Mouse (Mus musculus): Measurements from ENCODE around the gene Plb1. TPM values are rescaled to one million over a fixed set of nuclear protein-coding genes. Genes with fewer than 3 reads are reported as not detected.
A peak's percentile ranks its signal among the peaks of the same experiment; 100 is the strongest.

Plb1 gene
- polyA plus RNA-seq, 1 experiment from 2014 or later: not detected

DNA sequence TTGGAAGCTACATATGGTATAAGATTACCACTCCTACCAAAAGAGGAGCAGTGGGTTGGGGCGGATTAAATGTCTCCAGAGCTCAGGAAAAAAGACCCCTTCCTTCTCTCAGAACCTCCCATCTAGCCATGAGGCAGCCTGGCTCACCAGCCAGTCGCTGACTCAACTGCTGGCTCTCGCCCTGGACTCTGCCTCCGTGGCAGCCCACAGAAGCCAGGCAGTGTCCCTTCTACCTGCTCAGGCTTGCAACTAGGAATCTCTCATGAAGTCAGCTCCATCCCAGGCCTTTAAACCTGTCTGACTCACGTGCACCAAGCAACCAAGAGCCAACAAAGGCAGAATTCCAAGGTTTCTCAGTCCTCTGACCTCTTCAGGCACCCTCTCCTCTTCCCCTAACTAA, 103.6 kb downstream of the Plb1 start:
- 81% methylated on average over 5 of the region's 5 CpGs for WGBS
- ATAC-seq (ENCODE audit: low read depth): no peak
- Histone ChIP-seq H3K9me3 (ENCODE audit: control insufficient read depth, low read length) (no peaks in the 10 kb centered on the region), H3K27ac (ENCODE audit: low read depth, low read length) (no peak overlapping the region), H3K27me3 (ENCODE audit: control insufficient read depth, insufficient read depth, low read length) (no peaks in the 10 kb centered on the region), H3K9ac (replicated peaks; ENCODE audit: low read depth, low read length) (no peak overlapping the region), H3K4me1 (ENCODE audit: control insufficient read depth, insufficient read depth, low read length) (no peaks in the 10 kb centered on the region), H3K4me3 (ENCODE audit: low read depth, low read length) (no peak overlapping the region), H3K36me3 (ENCODE audit: control insufficient read depth, insufficient read depth, low read length) (no peaks in the 10 kb centered on the region), H3K4me2 (ENCODE audit: low read depth, low read length) (no peak overlapping the region)

DNA sequence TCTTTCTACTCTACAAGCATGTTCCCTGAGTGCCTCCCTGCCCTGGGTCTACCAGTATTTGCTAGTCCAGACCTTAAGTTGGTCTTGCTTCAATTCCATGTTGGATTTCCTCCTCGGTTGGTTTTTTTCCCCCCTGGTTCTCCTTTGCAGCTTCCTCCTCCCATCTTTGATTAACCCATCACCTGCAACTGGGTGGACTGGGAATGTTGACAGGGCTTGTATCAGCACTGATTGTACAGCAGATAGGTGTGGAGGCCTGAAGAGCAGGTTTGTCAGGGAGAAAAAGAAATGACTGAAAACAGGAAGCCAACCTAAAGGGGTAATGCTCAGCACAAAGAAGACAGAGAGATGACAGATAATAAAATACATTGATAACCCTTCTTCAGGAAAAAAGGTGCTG, 104.8 kb downstream of the Plb1 start:
- Histone ChIP-seq H3K4me2 (ENCODE audit: low read depth, low read length) (no peak overlapping the region), H3K9ac (replicated peaks; ENCODE audit: low read depth, low read length) (no peak overlapping the region), H3K4me3 (ENCODE audit: low read depth, low read length) (no peak overlapping the region), H3K4me1 (ENCODE audit: control insufficient read depth, insufficient read depth, low read length) (no peaks in the 10 kb centered on the region), H3K27ac (ENCODE audit: low read depth, low read length) (no peak overlapping the region), H3K36me3 (ENCODE audit: control insufficient read depth, insufficient read depth, low read length) (no peaks in the 10 kb centered on the region), H3K9me3 (ENCODE audit: control insufficient read depth, low read length) (no peaks in the 10 kb centered on the region), H3K27me3 (ENCODE audit: control insufficient read depth, insufficient read depth, low read length) (no peaks in the 10 kb centered on the region)
- 85% methylated on average over 1 of the region's 1 CpGs for WGBS
- no peak for ATAC-seq (ENCODE audit: low read depth)

DNA sequence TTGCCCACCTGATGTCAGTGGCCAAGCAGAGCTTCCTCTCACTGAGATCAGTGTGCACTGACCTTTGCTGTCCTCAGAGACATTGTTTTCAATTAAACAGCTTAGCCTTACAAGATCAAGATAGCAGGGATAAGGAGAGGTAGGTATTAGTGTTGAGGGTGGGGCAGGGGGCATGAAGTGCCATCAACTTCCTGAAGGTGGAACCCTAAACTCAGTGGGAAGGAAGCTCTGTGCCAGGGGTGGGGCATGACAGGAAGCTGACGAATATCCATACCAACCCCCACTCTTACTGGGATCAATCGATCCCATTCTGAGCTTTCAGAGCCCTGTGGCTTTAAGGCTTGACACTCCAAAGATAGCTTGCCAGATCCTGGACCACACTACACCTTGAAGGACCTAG, 105.8 kb downstream of the Plb1 start:
- 51% methylated on average over 2 of the region's 2 CpGs for WGBS
- Histone ChIP-seq H3K36me3 (ENCODE audit: control insufficient read depth, insufficient read depth, low read length) (no peaks in the 10 kb centered on the region), H3K4me2 (ENCODE audit: low read depth, low read length) (no peak overlapping the region), H3K27me3 (ENCODE audit: control insufficient read depth, insufficient read depth, low read length) (no peaks in the 10 kb centered on the region), H3K4me3 (ENCODE audit: low read depth, low read length) (no peak overlapping the region), H3K27ac (ENCODE audit: low read depth, low read length) (no peak overlapping the region), H3K9me3 (ENCODE audit: control insufficient read depth, low read length) (no peaks in the 10 kb centered on the region), H3K9ac (replicated peaks; ENCODE audit: low read depth, low read length) (no peak overlapping the region), H3K4me1 (ENCODE audit: control insufficient read depth, insufficient read depth, low read length) (no peaks in the 10 kb centered on the region)
- ATAC-seq (ENCODE audit: low read depth): no peak

DNA sequence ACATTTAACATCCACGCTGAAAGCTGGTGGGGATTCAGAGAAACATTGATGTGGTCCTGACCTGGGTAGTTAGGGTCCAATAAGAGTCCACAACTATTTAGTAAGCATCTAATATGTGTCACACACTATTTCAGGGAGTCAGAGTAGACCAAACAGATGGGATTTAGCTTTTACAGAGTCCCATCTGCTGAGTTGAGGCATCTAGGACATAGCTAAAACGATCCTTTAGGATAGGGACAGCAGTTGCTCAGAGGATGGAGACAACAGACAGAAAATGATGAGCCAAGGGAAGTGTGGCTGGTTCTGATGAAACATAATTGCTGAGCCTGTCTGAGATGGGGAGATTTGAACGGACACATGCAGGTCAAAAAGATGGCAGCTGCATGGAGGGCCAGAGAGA, 106.3 kb downstream of the Plb1 start:
- H3K4me1 ChIP-seq (ENCODE audit: control insufficient read depth, insufficient read depth, low read length): no peaks in the 10 kb centered on the region
- 79% methylated on average over 3 of the region's 3 CpGs for WGBS
- no peak for ATAC-seq (ENCODE audit: low read depth)

DNA sequence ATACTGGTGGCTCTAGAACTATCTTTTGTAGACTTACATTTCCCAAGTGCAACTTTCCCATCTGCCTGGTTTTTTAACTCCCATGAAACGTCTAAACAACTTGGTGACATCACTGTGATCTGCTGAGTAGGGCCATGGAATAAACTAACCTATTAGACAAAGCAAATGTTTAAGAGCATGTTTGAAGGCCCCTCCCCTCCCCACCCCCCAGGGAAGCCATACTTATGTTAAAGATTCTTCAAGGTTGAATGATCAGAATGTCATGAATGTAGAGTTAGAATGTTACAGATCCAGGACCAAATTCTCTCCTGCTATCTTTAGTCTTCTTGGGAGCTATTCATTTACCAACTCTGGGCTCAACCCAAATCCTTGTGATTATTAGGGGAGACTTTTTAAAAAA, 107.7 kb downstream of the Plb1 start:
- H3K4me2 ChIP-seq (ENCODE audit: low read depth, low read length): no peak overlapping the region
- no peaks in the 10 kb centered on the region for H3K36me3 ChIP-seq (ENCODE audit: control insufficient read depth, insufficient read depth, low read length)
- no peak overlapping the region for H3K4me3 ChIP-seq (ENCODE audit: low read depth, low read length)
- 76% methylated on average over 1 of the region's 1 CpGs for WGBS
- no peaks in the 10 kb centered on the region for H3K9me3 ChIP-seq (ENCODE audit: control insufficient read depth, low read length)
- no peaks in the 10 kb centered on the region for H3K4me1 ChIP-seq (ENCODE audit: control insufficient read depth, insufficient read depth, low read length)
- no peaks in the 10 kb centered on the region for H3K27me3 ChIP-seq (ENCODE audit: control insufficient read depth, insufficient read depth, low read length)
- no peak overlapping the region for H3K9ac ChIP-seq (replicated peaks; ENCODE audit: low read depth, low read length)
- ATAC-seq (ENCODE audit: low read depth): no peak
- no peak overlapping the region for H3K27ac ChIP-seq (ENCODE audit: low read depth, low read length)

More for the DNA sequence above, 106.3 kb downstream of the Plb1 start:
- Histone ChIP-seq H3K9ac (replicated peaks; ENCODE audit: low read depth, low read length) (no peak overlapping the region), H3K9me3 (ENCODE audit: control insufficient read depth, low read length) (no peaks in the 10 kb centered on the region), H3K36me3 (ENCODE audit: control insufficient read depth, insufficient read depth, low read length) (no peaks in the 10 kb centered on the region), H3K27me3 (ENCODE audit: control insufficient read depth, insufficient read depth, low read length) (no peaks in the 10 kb centered on the region), H3K4me2 (ENCODE audit: low read depth, low read length) (no peak overlapping the region), H3K4me3 (ENCODE audit: low read depth, low read length) (no peak overlapping the region), H3K27ac (ENCODE audit: low read depth, low read length) (no peak overlapping the region)

DNA sequence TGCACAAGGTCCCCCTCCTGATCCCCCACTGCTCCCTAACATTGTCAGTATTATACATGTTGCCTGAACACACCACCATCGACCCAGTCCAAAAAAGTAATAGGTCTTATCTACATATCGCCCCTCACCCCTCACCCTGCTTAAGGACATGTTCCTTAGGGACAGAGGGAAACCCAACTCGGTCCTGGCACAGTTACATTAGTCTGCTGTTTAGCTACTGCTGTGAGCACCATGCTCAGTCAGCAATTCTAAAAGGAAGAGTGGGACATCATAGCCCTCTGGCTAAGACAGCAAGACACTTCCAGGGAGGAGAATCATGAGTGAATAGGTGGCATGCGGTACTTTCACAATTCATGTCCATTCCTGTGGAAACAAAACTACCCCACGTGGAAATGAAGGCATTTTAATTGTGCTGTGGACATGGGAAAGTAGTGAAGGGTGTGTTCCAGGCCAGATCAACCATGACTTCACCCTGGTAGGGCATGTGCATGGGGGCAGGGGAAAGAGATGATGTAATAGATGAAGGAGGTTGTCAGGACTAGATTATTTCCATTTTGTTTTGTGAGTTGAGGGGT, 110.3 kb downstream of the Plb1 start:
- Histone ChIP-seq H3K4me3 (ENCODE audit: low read depth, low read length) (no peak overlapping the region), H3K27ac (ENCODE audit: low read depth, low read length) (no peak overlapping the region), H3K9me3 (ENCODE audit: control insufficient read depth, low read length) (no peaks in the 10 kb centered on the region), H3K9ac (replicated peaks; ENCODE audit: low read depth, low read length) (no peak overlapping the region), H3K4me1 (ENCODE audit: control insufficient read depth, insufficient read depth, low read length) (no peaks in the 10 kb centered on the region), H3K27me3 (ENCODE audit: control insufficient read depth, insufficient read depth, low read length) (no peaks in the 10 kb centered on the region), H3K36me3 (ENCODE audit: control insufficient read depth, insufficient read depth, low read length) (no peaks in the 10 kb centered on the region), H3K4me2 (ENCODE audit: low read depth, low read length) (no peak overlapping the region)
- WGBS: 74% methylated on average over 5 of the region's 5 CpGs
- ATAC-seq (ENCODE audit: low read depth): no peak

DNA sequence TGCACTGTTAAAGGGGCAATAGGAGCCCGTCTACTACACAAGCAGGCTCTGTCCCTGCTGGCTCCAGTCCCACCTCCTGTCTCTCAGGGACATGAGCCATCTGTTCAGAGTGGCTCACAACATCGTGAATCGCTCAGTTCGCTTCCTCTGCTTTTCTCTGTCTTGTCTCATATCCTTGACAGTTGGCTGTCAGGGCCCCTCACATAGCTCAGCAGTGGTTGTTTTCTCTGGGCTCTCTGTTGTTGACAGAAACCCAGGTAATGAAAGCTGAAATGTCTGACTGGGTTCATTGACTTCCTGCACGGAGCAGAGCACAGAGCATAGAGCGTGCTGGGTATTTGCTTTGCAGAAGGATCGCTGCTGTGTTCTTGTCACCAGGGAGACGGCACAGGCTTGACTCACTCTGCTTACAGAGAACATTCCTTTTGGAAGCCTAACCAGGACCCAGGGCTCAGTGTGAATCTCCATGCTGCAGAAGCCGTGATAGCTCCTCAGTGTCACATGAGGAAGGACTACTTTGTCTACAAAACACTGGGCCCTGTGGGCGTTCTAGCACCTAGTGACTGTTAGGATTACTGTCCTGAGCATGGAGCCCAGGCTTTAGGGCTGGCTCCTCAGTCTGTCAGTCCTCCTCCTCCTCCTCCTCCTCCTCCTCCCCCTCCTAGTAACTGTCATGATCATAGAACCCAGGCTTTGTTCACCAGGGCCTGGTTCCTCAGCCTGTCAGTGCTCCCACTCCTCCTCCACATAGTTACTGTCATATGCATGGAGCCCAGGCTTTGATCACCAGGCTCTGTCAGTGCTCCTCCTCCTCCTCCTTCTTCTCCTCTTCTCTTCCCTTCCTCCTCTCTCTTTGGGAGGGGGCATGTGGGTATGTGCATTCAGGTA, 113.8 kb downstream of the Plb1 start:
- WGBS: 48% methylated on average over 10 of the region's 10 CpGs
- Histone ChIP-seq H3K9me3 (ENCODE audit: control insufficient read depth, low read length) (no peaks in the 10 kb centered on the region), H3K4me1 (ENCODE audit: control insufficient read depth, insufficient read depth, low read length) (no peaks in the 10 kb centered on the region), H3K27ac (ENCODE audit: low read depth, low read length) (no peak overlapping the region), H3K9ac (replicated peaks; ENCODE audit: low read depth, low read length) (no peak overlapping the region), H3K4me3 (ENCODE audit: low read depth, low read length) (no peak overlapping the region), H3K27me3 (ENCODE audit: control insufficient read depth, insufficient read depth, low read length) (no peaks in the 10 kb centered on the region), H3K36me3 (ENCODE audit: control insufficient read depth, insufficient read depth, low read length) (no peaks in the 10 kb centered on the region), H3K4me2 (ENCODE audit: low read depth, low read length) (no peak overlapping the region)
- peak; percentile 82; the same call in 1 of the 2 replicates for ATAC-seq (ENCODE audit: low read depth)

DNA sequence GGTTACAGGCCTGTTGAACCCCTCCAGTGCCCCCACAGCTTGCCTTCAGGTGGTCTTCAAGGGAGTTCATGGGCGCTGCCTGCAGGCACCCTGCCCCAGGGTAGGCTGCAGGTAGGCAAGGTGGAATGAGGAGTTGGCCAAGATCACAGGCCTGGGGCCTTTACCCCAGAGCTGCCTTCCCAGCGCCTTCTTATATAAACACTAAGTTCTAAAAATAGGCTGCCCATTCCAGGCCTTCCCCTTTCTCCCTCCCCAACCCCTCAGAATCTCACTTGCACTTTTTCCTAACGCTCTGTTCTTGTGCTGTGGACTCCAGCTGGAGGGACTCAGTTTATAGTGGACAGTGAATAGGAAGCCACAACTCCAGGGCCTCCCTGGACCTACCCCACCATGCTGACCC, 117.2 kb downstream of the Plb1 start:
- Histone ChIP-seq H3K9me3 (ENCODE audit: control insufficient read depth, low read length) (no peaks in the 10 kb centered on the region), H3K4me3 (ENCODE audit: low read depth, low read length) (no peak overlapping the region), H3K9ac (replicated peaks; ENCODE audit: low read depth, low read length) (no peak overlapping the region), H3K27ac (ENCODE audit: low read depth, low read length) (no peak overlapping the region), H3K27me3 (ENCODE audit: control insufficient read depth, insufficient read depth, low read length) (no peaks in the 10 kb centered on the region), H3K4me2 (ENCODE audit: low read depth, low read length) (no peak overlapping the region), H3K4me1 (ENCODE audit: control insufficient read depth, insufficient read depth, low read length) (no peaks in the 10 kb centered on the region), H3K36me3 (ENCODE audit: control insufficient read depth, insufficient read depth, low read length) (no peaks in the 10 kb centered on the region)
- no peak for ATAC-seq (ENCODE audit: low read depth)
- 84% methylated on average over 3 of the region's 3 CpGs for WGBS

DNA sequence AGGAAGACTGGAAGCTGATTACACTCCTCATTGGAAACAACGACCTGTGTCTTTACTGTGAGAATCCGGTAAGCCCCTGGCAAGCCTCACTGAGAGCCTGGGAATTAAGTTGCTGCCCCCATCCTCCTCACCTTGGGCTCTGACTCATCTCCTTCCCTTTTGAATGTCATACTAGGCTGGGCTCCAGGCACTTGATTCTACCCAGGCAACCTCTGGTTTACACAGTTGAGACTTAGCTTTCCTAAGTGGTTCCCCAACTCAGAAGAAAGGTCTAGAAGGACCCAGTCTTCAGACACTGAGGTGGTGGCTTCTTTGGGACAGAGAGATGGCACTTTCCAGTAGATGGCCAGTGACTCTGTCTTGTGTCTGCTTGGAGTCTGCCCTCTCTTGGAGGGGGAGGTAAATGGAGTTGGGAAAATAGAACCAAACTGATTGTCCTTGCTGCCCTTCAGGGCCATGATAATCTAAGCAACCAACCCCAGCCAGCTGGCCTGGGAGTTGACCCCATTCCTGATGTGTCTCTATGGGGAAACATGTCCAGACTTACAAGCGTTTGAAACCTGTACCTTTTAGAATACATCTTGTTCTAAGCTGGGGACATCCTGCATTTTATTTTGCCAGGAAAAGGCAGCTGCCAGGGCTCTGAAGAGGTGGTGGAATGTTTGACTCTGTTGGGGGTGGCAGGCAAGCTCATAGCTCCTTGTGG, 118.2 kb downstream of the Plb1 start:
- no peaks in the 10 kb centered on the region for H3K27me3 ChIP-seq (ENCODE audit: control insufficient read depth, insufficient read depth, low read length)
- no peak overlapping the region for H3K9ac ChIP-seq (replicated peaks; ENCODE audit: low read depth, low read length)
- no peak overlapping the region for H3K4me2 ChIP-seq (ENCODE audit: low read depth, low read length)
- ATAC-seq (ENCODE audit: low read depth): no peak
- H3K9me3 ChIP-seq (ENCODE audit: control insufficient read depth, low read length): no peaks in the 10 kb centered on the region
- no peaks in the 10 kb centered on the region for H3K4me1 ChIP-seq (ENCODE audit: control insufficient read depth, insufficient read depth, low read length)
- H3K36me3 ChIP-seq (ENCODE audit: control insufficient read depth, insufficient read depth, low read length): no peaks in the 10 kb centered on the region
- H3K4me3 ChIP-seq (ENCODE audit: low read depth, low read length): no peak overlapping the region
- WGBS: 87% methylated on average over 3 of the region's 3 CpGs
- H3K27ac ChIP-seq (ENCODE audit: low read depth, low read length): no peak overlapping the region
